Mouse (Mus musculus) spleen, adult 18-20 months (tissue): Measurements from ENCODE around the gene Nrg4.
A peak's percentile ranks its signal among the peaks of the same experiment; 100 is the strongest.
"Not testable (repeated sequence)": the region's sequence is repeated elsewhere in the genome, so short reads cannot be mapped to it uniquely, and the experiment has no call there.

Source experiments
- DNase-seq, 2 experiments: peaks; one replicate each; pipeline ENCODE4 v3.0.0; 2022; ENCODE audit warnings: mixed read lengths in 2 of 2

Gene Nrg4

DNA sequence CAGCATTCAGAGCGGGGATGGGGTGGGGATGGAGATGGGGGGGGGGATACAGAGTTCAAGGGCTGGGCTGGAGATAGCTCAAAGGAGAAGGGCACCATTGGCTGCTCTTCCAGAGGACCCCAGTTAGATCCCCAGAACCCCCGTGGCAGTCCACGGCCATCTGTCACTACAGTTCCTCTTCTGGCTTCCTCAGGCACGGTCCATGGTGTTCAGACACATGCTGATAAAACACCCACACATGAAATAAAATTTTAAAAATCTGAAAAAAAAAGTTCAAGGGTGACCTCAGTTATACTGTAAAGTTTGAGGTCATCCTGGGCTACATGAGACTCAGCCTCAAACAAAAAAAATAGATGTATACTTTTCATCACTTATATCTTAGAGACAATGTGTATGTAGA is 78.2 kb downstream of the Nrg4 start:
- no peak for DNase-seq

GRCm38 (mm10) chr9:55246918-55247317 is 79.7 kb downstream of the Nrg4 start:
- DNase-seq: no peak

- DNase-seq: no peak
Measured at GRCm38 (mm10) chr9:55246440-55246839, 80.2 kb downstream of the Nrg4 start.

DNA sequence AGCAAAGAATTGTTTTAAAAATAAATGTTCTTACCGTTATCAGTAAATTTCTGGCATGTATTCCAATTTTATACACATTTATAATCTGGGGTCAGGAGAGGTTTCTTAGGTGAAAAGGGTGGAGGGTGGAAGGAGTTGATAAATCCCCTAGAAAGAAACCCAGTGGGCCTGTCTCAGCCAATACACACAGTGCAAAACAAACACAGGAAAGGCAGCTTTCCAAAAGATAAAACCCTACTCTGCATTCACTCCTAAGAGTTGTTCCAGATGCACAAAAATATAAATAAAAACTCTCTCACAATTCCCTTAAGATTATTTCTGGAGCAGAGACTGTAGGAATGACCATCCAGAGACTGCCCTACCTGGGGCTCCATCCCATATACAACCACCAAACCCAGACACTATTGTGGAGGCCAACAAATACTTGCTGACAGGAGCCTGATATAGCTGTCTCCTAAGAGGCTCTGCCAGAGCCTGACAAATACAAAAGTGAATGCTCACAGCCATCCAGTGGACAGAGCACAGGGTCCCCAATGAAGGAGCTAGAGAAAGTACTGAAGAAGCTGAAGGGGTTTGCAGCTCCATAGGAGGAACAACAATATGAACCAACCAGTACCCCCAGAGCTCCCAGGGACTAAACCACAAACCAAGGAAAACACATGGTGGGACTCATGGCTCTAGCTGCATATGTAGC is 81.4 kb downstream of the Nrg4 start:
- DNase-seq: not testable (repeated sequence)

GRCm38 (mm10) chr9:55244079-55244478 is 82.6 kb downstream of the Nrg4 start:
- no peak for DNase-seq

DNA sequence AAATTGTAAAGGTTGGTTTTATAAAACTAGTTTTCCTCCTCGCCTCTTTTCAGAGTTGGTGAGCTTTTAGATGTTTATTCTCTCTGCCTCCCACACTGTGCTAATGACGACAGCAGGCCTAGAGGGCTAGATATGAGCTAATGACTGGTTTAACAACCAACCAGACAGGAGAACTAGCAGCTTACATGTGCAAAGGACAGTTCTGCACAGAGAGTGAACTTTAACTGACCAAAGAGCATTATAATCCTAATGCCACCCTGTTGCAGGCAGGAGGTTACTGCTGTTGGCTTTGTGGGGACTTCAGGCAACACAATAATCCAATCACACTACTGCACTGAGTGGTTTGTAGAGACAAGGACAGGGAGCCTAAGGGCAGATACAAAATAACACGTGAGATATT is 83.4 kb downstream of the Nrg4 start:
- no peak for DNase-seq

- DNase-seq: peak; percentile 26 to 39
Measured at GRCm38 (mm10) chr9:55241863-55242685, 84.6 kb downstream of the Nrg4 start.

DNA sequence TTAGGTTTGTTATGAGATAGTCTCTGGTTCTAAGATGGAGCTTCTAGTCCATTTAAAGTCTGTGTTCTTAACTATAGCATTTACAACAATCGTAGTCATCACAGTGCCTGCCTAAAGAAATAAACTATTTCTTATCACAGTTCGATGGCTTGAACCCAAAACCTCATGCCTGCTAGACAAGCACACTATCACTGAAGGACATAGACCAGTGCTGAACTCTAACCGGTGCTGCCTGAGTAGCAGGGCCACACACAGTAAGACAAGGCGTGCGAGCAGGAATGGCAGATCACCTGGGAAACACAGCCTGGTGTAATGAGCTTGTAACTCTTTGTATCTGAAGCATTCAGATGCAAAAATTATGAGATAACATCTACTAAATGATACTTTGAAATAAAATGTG is 85.8 kb downstream of the Nrg4 start:
- no peak for DNase-seq

- no peak for DNase-seq
Measured at GRCm38 (mm10) chr9:55236235-55237165, 90.1 kb downstream of the Nrg4 start.

- DNase-seq: not testable (repeated sequence)
Measured at GRCm38 (mm10) chr9:55233076-55233475, 93.6 kb downstream of the Nrg4 start.

DNA sequence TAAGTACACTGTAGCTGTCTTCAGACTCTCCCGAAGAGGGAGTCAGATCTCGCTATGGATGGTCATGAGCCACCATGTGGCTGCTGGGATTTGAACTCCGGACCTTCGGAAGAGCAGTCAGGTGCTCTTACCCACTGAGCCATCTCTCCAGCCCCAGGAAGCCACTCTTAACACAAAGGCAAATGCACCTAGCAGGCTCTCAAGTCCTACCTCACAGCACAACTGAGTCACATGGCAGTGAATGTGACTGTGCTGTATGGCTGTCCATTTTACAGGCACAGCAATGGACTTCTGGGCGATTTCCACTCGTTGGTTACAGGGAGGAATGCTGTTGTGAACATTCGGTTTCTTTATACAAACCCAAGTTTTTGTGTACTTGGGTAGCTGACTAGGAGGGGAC is 94.1 kb downstream of the Nrg4 start:
- DNase-seq: no peak

- no peak for DNase-seq
Measured at GRCm38 (mm10) chr9:55232110-55232509, 94.5 kb downstream of the Nrg4 start.

- no peak for DNase-seq
Measured at GRCm38 (mm10) chr9:55231544-55231943, 95.1 kb downstream of the Nrg4 start.

DNA sequence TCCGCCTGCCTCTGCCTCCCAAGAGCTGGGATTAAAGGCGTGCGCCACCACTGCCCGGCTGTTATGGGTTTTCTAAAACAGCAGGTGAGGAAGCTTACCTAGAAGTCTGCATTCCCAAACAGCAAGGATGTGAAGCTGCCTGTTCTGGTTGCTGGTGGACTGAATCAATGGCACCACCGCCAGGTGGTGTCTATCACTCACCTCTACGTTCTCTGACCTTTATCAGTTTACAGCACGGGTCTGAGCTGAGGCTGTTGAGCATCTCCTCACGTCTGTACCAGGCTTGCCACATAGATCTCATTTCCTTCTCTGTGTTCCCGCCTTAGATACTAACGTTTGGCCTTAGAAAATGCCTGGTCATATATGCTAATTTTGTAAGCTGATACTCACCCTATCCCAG is 97.6 kb downstream of the Nrg4 start:
- no peak for DNase-seq

DNA sequence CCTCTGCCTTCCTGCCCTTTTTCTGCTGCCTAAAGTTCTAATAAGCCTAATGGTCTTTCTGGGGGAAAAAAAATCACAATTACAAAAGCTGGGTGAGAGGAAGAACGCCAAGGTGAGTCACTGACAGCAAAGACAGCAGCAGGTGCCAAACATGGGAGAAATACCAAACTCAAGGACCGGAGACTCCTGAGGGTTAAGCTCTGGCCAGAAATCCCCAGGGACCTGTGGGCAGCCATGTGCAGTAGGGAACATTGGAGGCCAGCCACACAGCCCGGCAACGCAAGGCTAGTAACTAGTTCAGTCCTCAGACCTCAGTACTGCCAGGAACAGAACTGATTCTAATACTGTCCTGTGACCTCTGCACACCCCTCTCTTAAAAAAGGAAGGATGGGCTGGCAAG is 98.5 kb downstream of the Nrg4 start:
- DNase-seq: no peak

- no peak for DNase-seq
Measured at GRCm38 (mm10) chr9:55226251-55226650, 100.4 kb downstream of the Nrg4 start.

DNA sequence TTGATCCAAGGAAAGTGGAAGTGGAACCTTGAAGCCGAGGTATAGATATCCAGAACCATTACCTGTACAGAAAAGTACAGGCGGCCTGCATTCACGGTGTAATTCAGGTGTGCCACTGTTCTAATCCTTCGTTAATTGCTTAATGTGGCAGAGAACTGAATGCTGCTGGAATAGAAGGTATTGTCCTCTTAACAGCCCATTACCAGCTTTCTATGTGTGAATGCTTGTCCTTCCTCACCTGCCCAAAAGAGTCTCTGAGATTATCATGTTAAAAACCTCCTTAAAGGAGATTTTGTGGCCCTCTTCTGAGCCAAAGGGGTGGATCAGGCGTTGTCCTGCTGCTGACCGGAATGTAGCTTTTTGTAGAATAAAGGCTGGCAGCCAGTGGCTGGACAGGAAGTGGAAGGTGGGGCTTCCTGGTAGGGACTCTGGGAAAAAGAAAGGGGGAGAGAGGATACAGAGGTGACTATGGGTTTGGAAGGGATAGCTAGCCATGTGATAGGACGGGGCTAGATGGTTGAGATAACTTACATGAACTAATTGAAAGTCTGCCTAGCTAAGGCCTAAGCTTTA is 101.4 kb downstream of the Nrg4 start:
- no peak for DNase-seq

DNA sequence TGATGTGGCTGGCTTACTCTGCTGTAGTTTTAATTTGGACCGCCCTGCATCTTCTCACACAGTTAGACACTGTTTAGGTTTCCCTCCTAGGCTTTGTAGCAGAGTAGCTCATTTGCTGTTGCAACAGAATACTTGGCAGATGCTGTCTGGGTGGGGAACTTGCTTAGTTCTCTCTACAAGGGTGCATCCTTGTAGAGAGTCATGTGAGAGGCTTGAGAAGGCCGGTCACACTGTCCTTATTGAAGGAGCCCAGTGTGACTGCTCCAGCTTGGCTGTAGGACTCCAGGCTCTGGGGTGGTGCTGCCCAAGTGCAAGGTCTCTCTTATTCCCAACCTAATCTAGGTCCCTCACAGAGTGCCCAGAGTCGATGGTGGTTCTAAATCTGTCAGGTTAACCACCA is 109.3 kb downstream of the Nrg4 start:
- DNase-seq: no peak

- no peak for DNase-seq
Measured at GRCm38 (mm10) chr9:55216078-55216477, 110.6 kb downstream of the Nrg4 start.

- DNase-seq: no peak
Measured at GRCm38 (mm10) chr9:55215648-55216047, 111.0 kb downstream of the Nrg4 start.

- DNase-seq: no peak
Measured at GRCm38 (mm10) chr9:55215056-55215455, 111.6 kb downstream of the Nrg4 start.

- DNase-seq: no peak
Measured at GRCm38 (mm10) chr9:55213396-55213795, 113.2 kb downstream of the Nrg4 start.

GRCm38 (mm10) chr9:55211611-55212010 is 115.0 kb downstream of the Nrg4 start:
- DNase-seq: no peak
